Mouse (Mus musculus): ENCODE results near the gene Mcm8.

GRCm38 (mm10) chr2:132873657-132874326 is 57.9 kb downstream of the Mcm8 start:
- TF ChIP-seq GATA1 (IDR thresholded peaks at IDR 0.05; ENCODE audit: low read length) = no peak
- no peak for TF ChIP-seq TAL1 (IDR thresholded peaks at IDR 0.05; ENCODE audit: low read length)
